Mouse (Mus musculus): ENCODE measurements at regions not wholly inside any gene's neighbourhood (a gene's known extent, or its start where the extent isn't known, plus 50 kb on each side); places are given as distances from the start of the nearest gene placed in this dataset.

DNA sequence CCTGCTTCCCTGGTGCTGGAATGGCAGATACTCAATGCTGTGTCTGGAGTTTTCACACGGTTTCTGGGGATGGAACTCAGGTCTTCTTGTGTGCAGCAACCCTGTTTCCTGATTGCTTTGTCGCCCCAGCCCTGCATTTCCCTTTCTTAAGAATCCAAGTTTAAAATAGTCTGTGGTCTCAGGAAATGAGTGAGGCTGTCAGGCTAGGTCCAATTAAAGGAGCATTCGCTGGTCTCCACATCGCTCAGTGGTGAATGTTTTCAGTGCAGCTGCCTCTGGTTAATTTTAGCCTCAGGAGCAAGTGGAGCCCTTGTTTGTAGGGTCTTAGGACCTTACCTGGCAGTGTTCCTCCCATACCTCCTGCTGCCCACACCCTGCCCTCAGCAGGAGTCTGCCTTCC lies 103.4 kb upstream of the Eef2kmt start:
- TF ChIP-seq POLR2A (IDR thresholded peaks at IDR 0.05; ENCODE audit: low read depth, low read length) = no peak
- TF ChIP-seq CTCF (IDR thresholded peaks at IDR 0.05; ENCODE audit: extremely low read depth, insufficient read depth, insufficient read length, insufficient replicate concordance) = no peak

All from spleen, adult 2 months (tissue).